In genomic region chr13:119754635-119755020, GRCm38 (mm10) we compare ENCODE assay signal across 7 mouse cellular contexts. TPM values are rescaled to one million over a fixed set of nuclear protein-coding genes. Genes with fewer than 3 reads are reported as not detected.
DNase-seq lines count a peak whose midpoint lies in the region; ATAC-seq and TF ChIP-seq lines count a peak whose summit lies in the region.

No protein-coding gene starts in this region.

- H3K27me3 ChIP-seq in lung, postnatal 0 days (replicated peaks; ENCODE audit: insufficient read depth, low read length) = no peaks in the 10 kb centered on the region
- no peaks in the 10 kb centered on the region for H3K27me3 ChIP-seq in forebrain, embryonic 12.5 days
- no peaks in the 10 kb centered on the region for H3K27me3 ChIP-seq in limb, embryonic 15.5 days
- H3K27me3 ChIP-seq in stomach, embryonic 14.5 days (ENCODE audit: control insufficient read depth, insufficient read depth, low read length) = no peaks in the 10 kb centered on the region

- TF ChIP-seq CTCF in lung, postnatal 0 days (IDR thresholded peaks at IDR 0.05) = no peak
- no peak for TF ChIP-seq CTCF in lung, adult 2 months (IDR thresholded peaks at IDR 0.05; ENCODE audit: insufficient read depth, low read length)

- no peak overlapping the region for H3K4me3 ChIP-seq in lung, postnatal 0 days (ENCODE audit: low read depth, low read length)
- H3K4me3 ChIP-seq in lung, adult 2 months (replicated peaks; ENCODE audit: extremely low read depth, low read depth, low read length) = no peak overlapping the region
- H3K4me3 ChIP-seq in forebrain, embryonic 12.5 days (replicated peaks) = peak overlapping the region; percentile 61
- peak overlapping the region; percentile 58 for H3K4me3 ChIP-seq in limb, embryonic 15.5 days
- H3K4me3 ChIP-seq in stomach, embryonic 14.5 days (ENCODE audit: low read depth, low read length) = peak overlapping the region; percentile 52; the same call in 1 of the 2 replicates

- WGBS in lung, postnatal 0 days = 20% methylated on average over 3 of the region's 3 CpGs
- 31% methylated on average over 3 of the region's 3 CpGs for WGBS in lung, adult 2 months
- WGBS in forebrain, embryonic 12.5 days = 10% methylated on average over 3 of the region's 3 CpGs
- WGBS in limb, embryonic 15.5 days = 26% methylated on average over 3 of the region's 3 CpGs
- 23% methylated on average over 3 of the region's 3 CpGs for WGBS in stomach, embryonic 14.5 days

- ATAC-seq in lung, postnatal 0 days = no peak
- ATAC-seq in forebrain, embryonic 12.5 days (ENCODE audit: low FRiP score) = peak; percentile 18; the same call in 1 of the 2 replicates
- ATAC-seq in limb, embryonic 15.5 days (ENCODE audit: insufficient number of reproducible peaks, low FRiP score, low TSS enrichment, low read depth) = no peak
- no peak for ATAC-seq in stomach, embryonic 14.5 days (ENCODE audit: insufficient number of reproducible peaks, insufficient read depth, low FRiP score, low read depth)

- no peaks in the 10 kb centered on the region for H3K36me3 ChIP-seq in lung, postnatal 0 days (ENCODE audit: insufficient read depth, low read length)
- peaks cover 7% of the 10 kb centered on the region; the same call in 1 of the 2 replicates for H3K36me3 ChIP-seq in forebrain, embryonic 12.5 days (replicated peaks)
- no peaks in the 10 kb centered on the region for H3K36me3 ChIP-seq in limb, embryonic 15.5 days
- H3K36me3 ChIP-seq in stomach, embryonic 14.5 days (ENCODE audit: control insufficient read depth, insufficient read depth, low read length) = no peaks in the 10 kb centered on the region

- no peak overlapping the region for H3K27ac ChIP-seq in lung, postnatal 0 days (ENCODE audit: low read length)
- H3K27ac ChIP-seq in forebrain, embryonic 12.5 days = peak overlapping the region; percentile 85
- peak overlapping the region; percentile 79; the same call in 1 of the 2 replicates for H3K27ac ChIP-seq in limb, embryonic 15.5 days
- H3K27ac ChIP-seq in stomach, embryonic 14.5 days (ENCODE audit: low read length) = no peak overlapping the region

- H3K4me2 ChIP-seq in lung, postnatal 0 days (replicated peaks; ENCODE audit: low read depth, low read length) = peak overlapping the region; percentile 96
- peak overlapping the region; percentile 92 for H3K4me2 ChIP-seq in forebrain, embryonic 12.5 days
- H3K4me2 ChIP-seq in limb, embryonic 15.5 days = peak overlapping the region; percentile 91
- H3K4me2 ChIP-seq in stomach, embryonic 14.5 days (replicated peaks; ENCODE audit: low read depth, low read length) = peak overlapping the region; percentile 95

- H3K9me3 ChIP-seq in lung, postnatal 0 days (ENCODE audit: low read length) = no peaks in the 10 kb centered on the region
- H3K9me3 ChIP-seq in forebrain, embryonic 12.5 days = no peaks in the 10 kb centered on the region
- H3K9me3 ChIP-seq in limb, embryonic 15.5 days = no peaks in the 10 kb centered on the region
- no peaks in the 10 kb centered on the region for H3K9me3 ChIP-seq in stomach, embryonic 14.5 days (ENCODE audit: control insufficient read depth, low read depth, low read length)

- no peak for TF ChIP-seq POLR2A in lung, adult 2 months (IDR thresholded peaks at IDR 0.05; ENCODE audit: borderline replicate concordance, extremely low read depth, low read depth, low read length)

- H3K9ac ChIP-seq in lung, postnatal 0 days (replicated peaks; ENCODE audit: low read depth) = no peak overlapping the region
- peak overlapping the region; percentile 78; the same call in 1 of the 2 replicates for H3K9ac ChIP-seq in forebrain, embryonic 12.5 days
- no peak overlapping the region for H3K9ac ChIP-seq in limb, embryonic 15.5 days
- H3K9ac ChIP-seq in stomach, embryonic 14.5 days (replicated peaks; ENCODE audit: low read depth, low read length) = no peak overlapping the region

- peaks cover 6% of the 10 kb centered on the region; the same call in 1 of the 2 replicates for H3K4me1 ChIP-seq in lung, postnatal 0 days (ENCODE audit: insufficient read depth, low read depth, low read length)
- peaks cover 4% of the 10 kb centered on the region for H3K4me1 ChIP-seq in lung, adult 2 months (ENCODE audit: control insufficient read depth, insufficient read depth, low read length)
- peaks cover 31% of the 10 kb centered on the region for H3K4me1 ChIP-seq in forebrain, embryonic 12.5 days
- peaks cover 13% of the 10 kb centered on the region for H3K4me1 ChIP-seq in limb, embryonic 15.5 days
- peaks cover 5% of the 10 kb centered on the region; the same call in 1 of the 2 replicates for H3K4me1 ChIP-seq in stomach, embryonic 14.5 days (ENCODE audit: control insufficient read depth, insufficient read depth, low read length)

- TF ChIP-seq EP300 in lung, postnatal 0 days (IDR thresholded peaks at IDR 0.05) = no peak

- peak; percentile 19 for DNase-seq in lung, postnatal 0 days (ENCODE audit: low spot score)
- no peak for DNase-seq in lung, adult 2 months
- no peak for DNase-seq in yolk sac, embryonic 10.5 days (ENCODE audit: low spot score)
- DNase-seq in adrenal gland, postnatal 25 days = no peak

RNA-seq across cellular contexts. Expression of gene Nim1k, which starts 1.1 kb away (rescaled TPM):
- polyA plus RNA-seq in lung, postnatal 0 days (2015; fragmentation: Nextera tagmentation; extraction: Ambion mirVana) = 0.63 and 0.76 TPM in 2 replicates
- 0.62 and 0.68 TPM in 2 replicates for polyA plus RNA-seq in lung, adult 2 months (2012; rRNA removed)
- polyA plus RNA-seq in forebrain, embryonic 12.5 days (2016; fragmentation: Nextera tagmentation; extraction: Ambion mirVana) = 4.1 and 4.8 TPM in 2 replicates
- 2.6 and 2.7 TPM in 2 replicates for polyA plus RNA-seq in limb, embryonic 15.5 days (2015; fragmentation: Nextera tagmentation; extraction: Ambion mirVana)
- 1.0 TPM in 2 replicates for polyA plus RNA-seq in stomach, embryonic 14.5 days (2014; fragmentation: Nextera tagmentation; extraction: Ambion mirVana)
- 2.6 and 3.6 TPM in 2 replicates for total RNA-seq in adrenal gland, postnatal 25 days (2021)

RNA-seq across cellular contexts. Expression of gene Zfp131, which starts 36.1 kb away (rescaled TPM):
- 25.0 and 25.2 TPM in 2 replicates for polyA plus RNA-seq in lung, postnatal 0 days (2015; fragmentation: Nextera tagmentation; extraction: Ambion mirVana)
- polyA plus RNA-seq in lung, adult 2 months (2012; rRNA removed) = 6.5 and 11.2 TPM in 2 replicates
- polyA plus RNA-seq in forebrain, embryonic 12.5 days (2016; fragmentation: Nextera tagmentation; extraction: Ambion mirVana) = 56.5 and 57.7 TPM in 2 replicates
- 29.2 and 32.2 TPM in 2 replicates for polyA plus RNA-seq in limb, embryonic 15.5 days (2015; fragmentation: Nextera tagmentation; extraction: Ambion mirVana)
- 38.5 and 40.9 TPM in 2 replicates for polyA plus RNA-seq in stomach, embryonic 14.5 days (2014; fragmentation: Nextera tagmentation; extraction: Ambion mirVana)
- 32.4 and 37.4 TPM in 2 replicates for total RNA-seq in adrenal gland, postnatal 25 days (2021)

Comparison
In these comparisons a context has a peak if more than half of its experiments do, and no peak if none do; other contexts are left out.
1. H3K27ac ChIP-seq: peak in forebrain, embryonic 12.5 days (single experiment) and limb, embryonic 15.5 days (single experiment); none in lung, postnatal 0 days (single experiment) and stomach, embryonic 14.5 days (single experiment).
2. H3K4me3 ChIP-seq: peak in forebrain, embryonic 12.5 days (single experiment), limb, embryonic 15.5 days (single experiment) and stomach, embryonic 14.5 days (single experiment); none in lung, postnatal 0 days (single experiment) and lung, adult 2 months (single experiment).
3. Peak in every context shown above with its lines, with median percentiles within 50 percentile points of each other: H3K4me2 ChIP-seq.